Mouse (Mus musculus): ENCODE measurements around the gene Gclc. TPM values are rescaled to one million over a fixed set of nuclear protein-coding genes. Genes with fewer than 3 reads are reported as not detected.

The Gclc gene
- polyA plus RNA-seq, 1 experiment from 2014 or later = 22.3 TPM

GRCm38 (mm10) chr9:77819318-77819717 lies 65.0 kb downstream of the Gclc start:
- Histone ChIP-seq H3K27me3 (ENCODE audit: control insufficient read depth, insufficient read depth, low read length) (no peaks in the 10 kb centered on the region), H3K4me2 (ENCODE audit: low read depth, low read length) (no peak overlapping the region), H3K9ac (replicated peaks; ENCODE audit: low read depth, low read length) (no peak overlapping the region), H3K36me3 (ENCODE audit: control insufficient read depth, insufficient read depth, low read length) (no peaks in the 10 kb centered on the region), H3K4me3 (ENCODE audit: low read depth, low read length) (no peak overlapping the region), H3K27ac (ENCODE audit: low read depth, low read length) (no peak overlapping the region), H3K9me3 (ENCODE audit: control insufficient read depth, low read length) (no peaks in the 10 kb centered on the region), H3K4me1 (ENCODE audit: control insufficient read depth, insufficient read depth, low read length) (no peaks in the 10 kb centered on the region)
- 80% methylated on average over 2 of the region's 2 CpGs for WGBS
- ATAC-seq (ENCODE audit: low read depth) = no peak

- H3K4me2 ChIP-seq (ENCODE audit: low read depth, low read length) = no peak overlapping the region
- no peak overlapping the region for H3K9ac ChIP-seq (replicated peaks; ENCODE audit: low read depth, low read length)
- no peak overlapping the region for H3K4me3 ChIP-seq (ENCODE audit: low read depth, low read length)
- H3K4me1 ChIP-seq (ENCODE audit: control insufficient read depth, insufficient read depth, low read length) = no peaks in the 10 kb centered on the region
- WGBS = 75% methylated on average over 4 of the region's 4 CpGs
- H3K9me3 ChIP-seq (ENCODE audit: control insufficient read depth, low read length) = no peaks in the 10 kb centered on the region
- H3K27me3 ChIP-seq (ENCODE audit: control insufficient read depth, insufficient read depth, low read length) = no peaks in the 10 kb centered on the region
- no peaks in the 10 kb centered on the region for H3K36me3 ChIP-seq (ENCODE audit: control insufficient read depth, insufficient read depth, low read length)
- H3K27ac ChIP-seq (ENCODE audit: low read depth, low read length) = no peak overlapping the region
- no peak for ATAC-seq (ENCODE audit: low read depth)
These were observed 66.5 kb downstream of the Gclc start for GRCm38 (mm10) chr9:77820836-77821235.

GRCm38 (mm10) chr9:77825380-77825961 lies 71.1 kb downstream of the Gclc start:
- Histone ChIP-seq H3K36me3 (ENCODE audit: control insufficient read depth, insufficient read depth, low read length) (no peaks in the 10 kb centered on the region), H3K4me2 (ENCODE audit: low read depth, low read length) (no peak overlapping the region), H3K27me3 (ENCODE audit: control insufficient read depth, insufficient read depth, low read length) (no peaks in the 10 kb centered on the region), H3K4me3 (ENCODE audit: low read depth, low read length) (no peak overlapping the region), H3K9ac (replicated peaks; ENCODE audit: low read depth, low read length) (no peak overlapping the region), H3K4me1 (ENCODE audit: control insufficient read depth, insufficient read depth, low read length) (no peaks in the 10 kb centered on the region), H3K9me3 (ENCODE audit: control insufficient read depth, low read length) (no peaks in the 10 kb centered on the region), H3K27ac (ENCODE audit: low read depth, low read length) (no peak overlapping the region)
- no peak for ATAC-seq (ENCODE audit: low read depth)
- 11% methylated on average over 7 of the region's 7 CpGs for WGBS

GRCm38 (mm10) chr9:77826237-77826636 lies 71.9 kb downstream of the Gclc start:
- Histone ChIP-seq H3K36me3 (ENCODE audit: control insufficient read depth, insufficient read depth, low read length) (no peaks in the 10 kb centered on the region), H3K27me3 (ENCODE audit: control insufficient read depth, insufficient read depth, low read length) (no peaks in the 10 kb centered on the region), H3K9ac (replicated peaks; ENCODE audit: low read depth, low read length) (no peak overlapping the region), H3K4me1 (ENCODE audit: control insufficient read depth, insufficient read depth, low read length) (no peaks in the 10 kb centered on the region), H3K4me3 (ENCODE audit: low read depth, low read length) (no peak overlapping the region), H3K9me3 (ENCODE audit: control insufficient read depth, low read length) (no peaks in the 10 kb centered on the region), H3K4me2 (ENCODE audit: low read depth, low read length) (no peak overlapping the region), H3K27ac (ENCODE audit: low read depth, low read length) (no peak overlapping the region)
- WGBS = 24% methylated on average over 4 of the region's 4 CpGs
- no peak for ATAC-seq (ENCODE audit: low read depth)

DNA sequence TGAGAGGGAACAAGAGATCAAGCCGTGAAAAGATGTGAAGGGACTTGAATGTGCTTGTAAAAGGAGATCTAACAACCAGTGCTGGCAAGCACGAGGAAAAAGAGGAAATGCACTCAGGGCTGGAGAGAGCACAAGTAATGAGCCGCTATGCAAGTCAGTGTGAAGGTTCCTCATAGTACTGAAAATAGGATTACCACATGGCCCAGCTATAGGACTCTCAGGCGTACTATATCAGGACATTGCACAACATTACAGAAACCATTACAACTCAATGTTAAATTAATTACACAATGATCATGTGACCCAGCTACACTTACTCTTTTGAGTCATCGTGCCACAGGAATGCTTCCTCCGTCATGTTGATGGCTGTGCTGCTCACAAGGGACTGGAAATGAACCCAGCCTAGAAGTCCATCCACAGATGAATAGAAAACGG lies 74.2 kb downstream of the Gclc start:
- 67% methylated on average over 7 of the region's 7 CpGs for WGBS
- no peak for ATAC-seq (ENCODE audit: low read depth)

GRCm38 (mm10) chr9:77834259-77834993 lies 80.1 kb downstream of the Gclc start:
- Histone ChIP-seq H3K4me3 (ENCODE audit: low read depth, low read length) (no peak overlapping the region), H3K27ac (ENCODE audit: low read depth, low read length) (no peak overlapping the region), H3K27me3 (ENCODE audit: control insufficient read depth, insufficient read depth, low read length) (no peaks in the 10 kb centered on the region), H3K36me3 (ENCODE audit: control insufficient read depth, insufficient read depth, low read length) (no peaks in the 10 kb centered on the region), H3K4me1 (ENCODE audit: control insufficient read depth, insufficient read depth, low read length) (no peaks in the 10 kb centered on the region), H3K9me3 (ENCODE audit: control insufficient read depth, low read length) (no peaks in the 10 kb centered on the region), H3K9ac (replicated peaks; ENCODE audit: low read depth, low read length) (no peak overlapping the region), H3K4me2 (ENCODE audit: low read depth, low read length) (no peak overlapping the region)
- ATAC-seq (ENCODE audit: low read depth) = no peak
- 76% methylated on average over 9 of the region's 9 CpGs for WGBS

More for the DNA sequence above, 74.2 kb downstream of the Gclc start:
- Histone ChIP-seq H3K4me3 (ENCODE audit: low read depth, low read length) (no peak overlapping the region), H3K4me1 (ENCODE audit: control insufficient read depth, insufficient read depth, low read length) (no peaks in the 10 kb centered on the region), H3K9ac (replicated peaks; ENCODE audit: low read depth, low read length) (no peak overlapping the region), H3K36me3 (ENCODE audit: control insufficient read depth, insufficient read depth, low read length) (no peaks in the 10 kb centered on the region), H3K27me3 (ENCODE audit: control insufficient read depth, insufficient read depth, low read length) (no peaks in the 10 kb centered on the region), H3K4me2 (ENCODE audit: low read depth, low read length) (no peak overlapping the region), H3K9me3 (ENCODE audit: control insufficient read depth, low read length) (no peaks in the 10 kb centered on the region), H3K27ac (ENCODE audit: low read depth, low read length) (no peak overlapping the region)

DNA sequence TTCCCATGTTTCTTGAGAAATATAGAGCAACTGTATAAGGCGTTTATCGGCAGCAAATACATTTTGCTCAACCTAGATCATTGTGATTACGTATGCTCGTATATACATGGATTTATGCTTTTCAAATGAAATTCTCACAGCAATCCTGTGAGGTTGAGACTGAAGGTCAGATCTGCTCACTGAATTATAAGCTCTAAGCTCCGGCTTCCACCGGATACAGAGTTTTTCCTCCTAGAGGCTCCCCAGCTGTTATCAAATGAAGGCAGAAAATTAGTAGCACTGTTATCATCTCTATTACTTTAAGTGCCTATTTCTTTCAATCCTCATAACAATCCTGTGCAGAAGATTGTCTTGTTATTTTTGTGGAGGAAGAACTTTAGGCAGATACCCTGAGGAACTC lies 80.8 kb downstream of the Gclc start:
- ATAC-seq (ENCODE audit: low read depth) = no peak
- 97% methylated on average over 6 of the region's 6 CpGs for WGBS
- Histone ChIP-seq H3K27ac (ENCODE audit: low read depth, low read length) (no peak overlapping the region), H3K9me3 (ENCODE audit: control insufficient read depth, low read length) (no peaks in the 10 kb centered on the region), H3K4me3 (ENCODE audit: low read depth, low read length) (no peak overlapping the region), H3K9ac (replicated peaks; ENCODE audit: low read depth, low read length) (no peak overlapping the region), H3K4me1 (ENCODE audit: control insufficient read depth, insufficient read depth, low read length) (no peaks in the 10 kb centered on the region), H3K4me2 (ENCODE audit: low read depth, low read length) (no peak overlapping the region), H3K27me3 (ENCODE audit: control insufficient read depth, insufficient read depth, low read length) (no peaks in the 10 kb centered on the region), H3K36me3 (ENCODE audit: control insufficient read depth, insufficient read depth, low read length) (no peaks in the 10 kb centered on the region)

- no peak overlapping the region for H3K27ac ChIP-seq (ENCODE audit: low read depth, low read length)
- H3K4me1 ChIP-seq (ENCODE audit: control insufficient read depth, insufficient read depth, low read length) = no peaks in the 10 kb centered on the region
- no peaks in the 10 kb centered on the region for H3K27me3 ChIP-seq (ENCODE audit: control insufficient read depth, insufficient read depth, low read length)
- no peak for ATAC-seq (ENCODE audit: low read depth)
- no peaks in the 10 kb centered on the region for H3K9me3 ChIP-seq (ENCODE audit: control insufficient read depth, low read length)
- no peak overlapping the region for H3K4me2 ChIP-seq (ENCODE audit: low read depth, low read length)
- 91% methylated on average over 1 of the region's 1 CpGs for WGBS
- no peak overlapping the region for H3K4me3 ChIP-seq (ENCODE audit: low read depth, low read length)
- H3K36me3 ChIP-seq (ENCODE audit: control insufficient read depth, insufficient read depth, low read length) = no peaks in the 10 kb centered on the region
- no peak overlapping the region for H3K9ac ChIP-seq (replicated peaks; ENCODE audit: low read depth, low read length)
These were observed 81.4 kb downstream of the Gclc start for GRCm38 (mm10) chr9:77835756-77836155.

- WGBS = 79% methylated on average over 5 of the region's 5 CpGs
- Histone ChIP-seq H3K9me3 (ENCODE audit: control insufficient read depth, low read length) (no peaks in the 10 kb centered on the region), H3K27me3 (ENCODE audit: control insufficient read depth, insufficient read depth, low read length) (no peaks in the 10 kb centered on the region), H3K9ac (replicated peaks; ENCODE audit: low read depth, low read length) (no peak overlapping the region), H3K4me3 (ENCODE audit: low read depth, low read length) (no peak overlapping the region), H3K4me2 (ENCODE audit: low read depth, low read length) (no peak overlapping the region), H3K4me1 (ENCODE audit: control insufficient read depth, insufficient read depth, low read length) (no peaks in the 10 kb centered on the region), H3K36me3 (ENCODE audit: control insufficient read depth, insufficient read depth, low read length) (no peaks in the 10 kb centered on the region), H3K27ac (ENCODE audit: low read depth, low read length) (no peak overlapping the region)
- ATAC-seq (ENCODE audit: low read depth) = no peak
These were observed 84.3 kb downstream of the Gclc start for GRCm38 (mm10) chr9:77838586-77838985.
